Mouse (Mus musculus) lung, adult 2 months (tissue): ENCODE measurements around the gene Bcar1. TPM values are rescaled to one million over a fixed set of nuclear protein-coding genes. Genes with fewer than 3 reads are reported as not detected.
A peak's percentile ranks its signal among the peaks of the same experiment; 100 is the strongest.

ENCODE experiments used
- DNase-seq: peaks from one replicate; pipeline ENCODE4 v3.0.0; 2022
- H3K4me1 ChIP-seq: fragments of 200-500 bp; 2 replicates; pipeline ENCODE4 v1.6.1; 2011; ENCODE audit warnings: low read length; ENCODE audit not compliant: control insufficient read depth, insufficient read depth
- H3K4me3 ChIP-seq: fragments of 200-500 bp; replicated peaks from 2 replicates; pipeline ENCODE3; 2011; ENCODE audit warnings: low read depth, mild to moderate bottlenecking, control low read depth, low read length; ENCODE audit errors: extremely low read depth
- CTCF ChIP-seq: fragments of 200-500 bp; IDR thresholded peaks from 2 replicates; pipeline ENCODE4 v1.5.1; 2011; ENCODE audit warnings: mild to moderate bottlenecking, low read length, control low read depth; ENCODE audit not compliant: insufficient read depth
- POLR2A ChIP-seq: fragments of 200-500 bp; IDR thresholded peaks from 2 replicates; pipeline ENCODE4 v1.6.1; 2011; ENCODE audit warnings: low read depth, mild to moderate bottlenecking, control low read depth, low read length, borderline replicate concordance; ENCODE audit errors: extremely low read depth
- WGBS: fragments of 180-500 bp; shearing (Covaris S2); methylation state at CpG from one replicate; pipeline ENCODE4 v1.1.7; 2018; 5-methylcytosine and 5-hydroxymethylcytosine counted together
- polyA plus RNA-seq: library from polyadenylated mRNA; depleted of rRNA; stranded (reverse); fragments of >200 nt; gene quantifications from 2 replicates; pipeline ENCODE4 v1.2.3, GENCODE M21; 2012

Bcar1 gene
- polyA plus RNA-seq, 1 experiment: 81.4 TPM

DNA sequence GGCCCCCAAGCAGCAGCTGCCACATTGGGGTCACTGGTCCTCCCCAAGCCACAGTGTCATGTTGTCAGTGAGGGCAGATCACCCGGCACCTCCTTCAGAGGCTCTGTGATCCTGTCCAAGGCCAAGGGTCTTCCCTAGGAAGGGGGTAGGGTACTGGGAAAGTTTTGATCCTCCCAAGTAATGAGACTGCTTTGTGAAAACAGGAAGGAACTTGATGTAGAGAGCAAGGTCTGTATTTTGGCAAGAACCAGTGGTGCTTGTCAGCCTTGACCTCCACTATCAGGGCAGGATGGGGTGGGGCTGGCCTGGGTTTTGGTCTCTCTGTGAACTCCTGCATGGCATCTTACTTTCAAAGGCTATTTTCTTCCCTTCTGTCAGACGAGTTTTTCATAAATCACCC lies 10.5 kb upstream of the Bcar1 start:
- WGBS: 27% methylated on average over 2 of the region's 2 CpGs
- Histone ChIP-seq H3K4me1 (peaks cover 4% of the 10 kb centered on the region), H3K4me3 (no peak overlapping the region)
- TF ChIP-seq POLR2A: no peak
- TF ChIP-seq CTCF: no peak
- DNase-seq: no peak

DNA sequence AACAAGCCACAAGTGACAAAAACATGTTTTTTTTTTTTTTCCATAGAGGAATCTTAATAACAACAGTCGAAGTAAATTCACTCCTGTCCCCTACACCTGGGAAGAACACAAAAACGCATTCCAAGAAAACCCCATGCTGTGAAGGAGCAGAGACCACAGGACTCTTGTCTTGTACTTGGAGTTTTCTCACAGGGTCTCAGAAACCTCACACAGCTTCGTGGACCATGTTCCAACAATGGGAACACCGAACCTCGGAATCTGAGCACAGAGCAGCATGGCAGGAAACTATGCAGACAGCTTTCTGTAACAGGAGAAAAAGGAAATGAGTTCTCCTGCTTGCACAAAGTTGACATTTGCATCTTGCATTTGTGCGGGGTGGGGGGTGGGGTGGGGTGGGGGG lies 5.2 kb upstream of the Bcar1 start:
- whole genome bisulfite sequencing: 43% methylated on average over 6 of the region's 6 CpGs
- peaks cover 5% of the 10 kb centered on the region for H3K4me1 ChIP-seq
- TF ChIP-seq CTCF: no peak
- TF ChIP-seq POLR2A: no peak
- no peak overlapping the region for H3K4me3 ChIP-seq
- DNase-seq: no peak

DNA sequence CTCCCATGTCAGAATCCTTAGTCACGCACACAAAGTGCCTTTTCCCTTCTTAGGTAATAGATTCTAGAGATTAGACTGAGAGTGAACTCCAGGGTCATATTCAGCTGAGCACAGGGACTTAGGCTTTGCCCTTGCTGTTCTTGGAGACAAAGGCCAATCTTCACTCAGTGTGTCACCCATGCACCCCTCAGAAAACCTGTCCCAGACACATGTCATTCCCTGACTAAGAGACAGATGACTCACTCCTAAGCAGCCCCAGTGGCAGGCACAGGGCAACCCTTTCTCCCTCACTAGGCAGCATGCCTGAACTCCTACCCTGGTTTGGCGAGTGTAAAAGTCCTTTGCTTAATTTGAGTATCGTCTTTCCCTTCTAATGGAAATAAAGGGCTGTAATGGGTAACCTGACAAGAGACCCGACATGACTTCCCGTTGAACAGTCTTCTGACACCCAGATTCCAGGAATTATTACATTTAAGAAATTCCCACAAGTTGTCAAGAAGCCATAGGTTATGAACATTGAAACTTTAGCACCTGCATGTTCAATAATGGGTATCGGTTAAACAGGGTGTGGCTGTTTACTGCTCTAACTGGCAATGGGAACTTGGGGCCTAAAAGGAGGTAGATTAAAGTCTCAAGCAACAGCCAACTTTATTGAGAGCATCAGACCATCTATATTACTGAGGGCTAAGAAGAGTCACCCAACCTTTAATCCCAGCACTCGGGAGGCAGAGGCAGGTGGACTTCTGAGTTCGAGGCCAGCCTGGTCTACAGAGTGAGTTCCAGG lies 4.4 kb upstream of the Bcar1 start:
- WGBS: 85% methylated on average over 8 of the region's 8 CpGs
- TF ChIP-seq POLR2A: no peak
- no peak for TF ChIP-seq CTCF
- DNase-seq: no peak

DNA sequence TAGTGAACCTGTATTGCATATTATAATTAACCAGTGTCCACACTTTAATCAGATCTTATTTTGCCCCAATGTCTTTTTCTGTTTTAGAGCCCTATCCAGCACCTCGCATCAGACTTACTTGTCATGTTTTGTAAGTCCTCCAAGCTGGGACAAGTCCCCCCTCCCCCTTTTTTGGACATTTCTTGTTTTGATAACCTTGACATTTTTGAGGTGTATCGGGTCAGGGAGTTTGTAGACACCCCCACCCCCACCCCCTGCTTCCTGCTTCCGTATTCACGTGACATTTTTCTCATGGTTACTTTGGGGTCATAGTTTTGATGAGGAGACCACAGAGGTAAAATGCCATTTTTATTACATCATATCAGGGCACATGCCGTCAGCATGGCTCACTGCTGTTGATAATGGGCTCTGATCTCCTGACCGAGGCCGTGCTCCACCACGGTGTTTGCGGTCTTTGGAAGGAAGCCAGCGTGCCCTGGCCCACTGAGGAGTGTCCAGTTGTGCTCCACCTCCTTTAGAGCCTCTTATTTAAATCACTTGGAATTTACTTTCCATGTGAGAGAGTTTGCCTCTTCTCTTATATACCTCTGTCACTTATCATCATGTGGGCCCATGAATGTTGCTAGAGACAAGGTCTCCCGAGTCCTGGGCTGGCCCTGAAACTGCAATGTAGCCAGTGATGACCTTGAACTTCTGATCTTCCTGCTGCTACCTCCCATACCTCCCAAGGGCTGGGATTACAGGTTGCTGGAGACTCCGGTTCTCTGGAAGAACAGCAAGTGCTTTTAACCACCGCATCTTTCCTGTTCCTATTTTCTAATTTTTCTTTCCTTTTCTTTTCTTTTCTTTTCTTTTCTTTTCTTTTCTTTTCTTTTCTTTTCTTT lies 3.2 kb upstream of the Bcar1 start:
- Histone ChIP-seq H3K4me3 (no peak overlapping the region), H3K4me1 (peaks cover 13% of the 10 kb centered on the region)
- 39% methylated on average over 13 of the region's 13 CpGs for WGBS
- no peak for DNase-seq
- TF ChIP-seq CTCF: no peak
- TF ChIP-seq POLR2A: no peak

More for the DNA sequence above, 4.4 kb upstream of the Bcar1 start:
- Histone ChIP-seq H3K4me3 (no peak overlapping the region), H3K4me1 (peaks cover 5% of the 10 kb centered on the region)

DNA sequence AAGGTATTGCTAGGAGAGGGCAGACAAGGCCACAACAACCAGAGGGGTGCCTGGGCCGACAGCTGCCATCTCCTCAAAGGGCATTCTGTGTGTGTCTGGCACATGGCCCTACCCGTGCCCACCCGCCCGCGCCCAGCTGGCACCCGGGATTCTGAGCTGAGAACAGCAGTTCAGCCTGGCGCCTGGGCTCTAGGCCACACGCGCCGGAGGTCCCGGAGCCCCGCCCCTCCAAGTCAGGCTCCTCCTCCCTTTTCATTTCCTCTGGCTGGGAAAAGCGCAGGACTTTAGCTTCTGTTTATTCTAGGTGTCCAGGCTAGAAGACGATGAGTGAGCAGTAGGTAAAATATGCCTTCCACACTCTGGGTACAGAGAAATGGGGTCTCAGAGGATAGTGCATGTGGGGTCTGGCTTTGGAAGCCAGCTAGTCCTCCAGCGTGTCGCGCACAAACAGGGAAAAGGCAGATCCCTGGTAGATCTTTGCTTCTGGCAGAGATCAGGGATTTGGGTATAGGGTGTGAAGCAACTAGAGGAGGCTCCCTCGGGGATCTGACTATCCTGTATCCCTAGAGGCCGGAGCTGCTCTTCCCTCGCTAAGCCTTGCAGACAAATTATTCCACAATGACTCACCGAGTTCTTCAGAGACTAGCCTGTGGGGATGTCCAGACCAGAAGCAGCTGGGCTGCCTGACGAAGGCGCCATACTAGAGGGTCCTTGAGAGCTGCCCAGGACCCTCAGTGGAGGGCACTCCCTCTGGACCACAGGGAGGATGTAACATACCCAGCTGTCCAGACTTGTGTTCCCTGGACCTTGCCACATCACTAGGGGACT lies 2.2 kb upstream of the Bcar1 start:
- H3K4me3 ChIP-seq: peak overlapping the region; percentile 46
- peak; percentile 75 for DNase-seq
- 6% methylated on average over 23 of the region's 23 CpGs for WGBS
- TF ChIP-seq CTCF (no peak), POLR2A (no peak)
- peaks cover 22% of the 10 kb centered on the region for H3K4me1 ChIP-seq

DNA sequence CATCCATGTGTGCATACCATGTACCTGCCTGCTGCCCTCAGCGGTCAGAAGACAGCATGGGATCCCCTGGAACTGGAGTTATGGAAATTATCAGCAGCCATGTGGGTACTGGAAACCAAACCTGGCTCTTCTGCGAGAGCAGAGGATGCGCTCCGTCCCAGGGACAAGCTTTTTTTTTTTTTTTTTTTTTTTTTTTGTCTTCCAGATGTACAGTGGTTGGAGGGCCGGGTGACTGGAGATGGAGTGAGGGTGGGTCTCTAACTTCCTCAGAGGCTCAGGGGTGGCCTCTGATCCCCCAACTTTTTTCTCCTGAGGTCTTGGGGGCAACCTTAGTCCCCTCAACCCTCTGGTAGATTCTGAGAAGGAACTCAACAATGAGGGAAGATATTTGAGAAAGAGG lies 1.5 kb upstream of the Bcar1 start:
- DNase-seq: no peak
- Histone ChIP-seq H3K4me3 (no peak overlapping the region), H3K4me1 (peaks cover 29% of the 10 kb centered on the region)
- WGBS: 69% methylated on average over 5 of the region's 5 CpGs
- no peak for TF ChIP-seq POLR2A
- TF ChIP-seq CTCF: no peak

DNA sequence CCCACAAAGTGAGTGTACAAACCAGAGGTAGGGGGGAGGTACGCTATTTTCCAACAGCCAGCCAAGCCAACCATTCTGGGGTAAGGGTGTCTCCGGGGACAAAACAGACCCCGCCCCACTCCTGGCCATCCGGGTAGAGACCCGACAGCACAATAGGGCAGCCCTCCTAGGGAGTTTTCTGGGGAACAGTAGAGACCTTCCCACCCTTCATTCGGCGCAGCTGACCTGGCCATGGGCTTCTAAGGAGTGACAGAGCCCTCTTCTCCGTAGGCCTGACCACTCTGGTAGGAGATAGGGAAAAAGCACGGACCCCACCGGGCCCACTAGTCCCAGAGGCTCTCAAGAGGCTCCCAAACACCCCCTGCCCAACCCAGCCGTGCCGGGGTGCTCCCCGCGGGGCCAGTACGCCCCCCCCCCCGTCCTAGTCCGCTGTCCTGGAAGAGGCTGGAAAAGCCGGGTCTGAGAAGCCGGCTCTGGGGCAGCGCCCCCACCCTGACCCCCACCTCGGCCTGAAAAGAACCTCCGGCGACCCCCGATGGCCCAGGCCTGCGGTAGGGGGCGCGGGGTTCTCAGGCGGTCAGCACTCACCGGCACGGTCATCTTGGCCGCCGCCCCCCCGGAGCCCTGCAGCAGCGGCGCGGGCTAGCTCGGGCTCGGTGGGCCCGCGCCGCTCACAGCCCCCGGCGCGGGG lies 363 bp downstream of the Bcar1 start:
- Histone ChIP-seq H3K4me3 (peak overlapping the region; percentile 74), H3K4me1 (peaks cover 44% of the 10 kb centered on the region)
- WGBS: under 1% methylated on average over 43 of the region's 44 CpGs
- DNase-seq: peak; percentile 34
- no peak for TF ChIP-seq CTCF
- TF ChIP-seq POLR2A: no peak

DNA sequence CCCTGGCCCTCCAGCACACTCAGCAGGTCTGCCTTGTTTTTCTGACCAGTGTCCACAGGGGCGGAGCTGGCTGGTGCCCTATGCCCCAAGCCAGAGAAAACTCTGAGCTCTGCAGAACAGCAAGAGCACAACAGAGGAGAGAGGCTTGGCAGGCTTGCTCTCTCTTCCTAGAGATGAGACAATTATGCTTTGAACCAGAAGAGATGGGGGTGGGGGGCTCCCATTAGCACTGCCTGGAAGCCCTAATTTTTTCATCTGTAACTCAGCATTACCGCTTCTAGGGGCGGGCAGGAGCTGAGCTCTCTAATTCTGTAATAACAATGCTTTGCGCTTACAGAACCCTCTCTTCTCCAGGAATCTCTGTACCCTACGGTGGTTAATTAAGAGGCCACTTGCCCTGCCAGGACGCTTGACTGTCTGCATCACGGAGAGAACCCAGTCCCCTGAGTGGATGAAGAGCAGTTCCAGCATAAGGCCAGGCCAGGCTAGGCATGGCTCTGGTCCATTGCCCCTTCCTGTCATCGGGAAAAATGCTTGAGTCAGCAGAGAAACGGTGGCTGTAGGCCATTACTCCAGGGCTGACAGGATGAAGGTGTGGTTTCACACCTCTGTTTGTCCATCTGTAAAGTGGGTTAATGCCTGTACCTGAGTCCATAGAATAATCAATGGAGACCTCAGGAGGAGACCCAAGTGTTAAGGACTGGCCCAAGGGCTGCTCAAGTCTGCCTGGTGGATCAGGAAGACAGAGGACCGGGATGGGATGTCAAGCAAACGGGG lies 1.2 kb downstream of the Bcar1 start:
- no peak for TF ChIP-seq CTCF
- DNase-seq: peak; percentile 27
- 15% methylated on average over 11 of the region's 11 CpGs for WGBS
- Histone ChIP-seq H3K4me1 (peaks cover 44% of the 10 kb centered on the region), H3K4me3 (peak overlapping the region; percentile 74)
